Mouse (Mus musculus) liver, adult (tissue): Measurements from ENCODE around the gene Zfhx3.

ENCODE experiments used
- GATA4 ChIP-seq: IDR thresholded peaks from 2 replicates; pipeline ENCODE4 v1.6.1; 2014; ENCODE audit warnings: mild to moderate bottlenecking, low read length; ENCODE audit not compliant: insufficient replicate concordance

Zfhx3 gene

DNA sequence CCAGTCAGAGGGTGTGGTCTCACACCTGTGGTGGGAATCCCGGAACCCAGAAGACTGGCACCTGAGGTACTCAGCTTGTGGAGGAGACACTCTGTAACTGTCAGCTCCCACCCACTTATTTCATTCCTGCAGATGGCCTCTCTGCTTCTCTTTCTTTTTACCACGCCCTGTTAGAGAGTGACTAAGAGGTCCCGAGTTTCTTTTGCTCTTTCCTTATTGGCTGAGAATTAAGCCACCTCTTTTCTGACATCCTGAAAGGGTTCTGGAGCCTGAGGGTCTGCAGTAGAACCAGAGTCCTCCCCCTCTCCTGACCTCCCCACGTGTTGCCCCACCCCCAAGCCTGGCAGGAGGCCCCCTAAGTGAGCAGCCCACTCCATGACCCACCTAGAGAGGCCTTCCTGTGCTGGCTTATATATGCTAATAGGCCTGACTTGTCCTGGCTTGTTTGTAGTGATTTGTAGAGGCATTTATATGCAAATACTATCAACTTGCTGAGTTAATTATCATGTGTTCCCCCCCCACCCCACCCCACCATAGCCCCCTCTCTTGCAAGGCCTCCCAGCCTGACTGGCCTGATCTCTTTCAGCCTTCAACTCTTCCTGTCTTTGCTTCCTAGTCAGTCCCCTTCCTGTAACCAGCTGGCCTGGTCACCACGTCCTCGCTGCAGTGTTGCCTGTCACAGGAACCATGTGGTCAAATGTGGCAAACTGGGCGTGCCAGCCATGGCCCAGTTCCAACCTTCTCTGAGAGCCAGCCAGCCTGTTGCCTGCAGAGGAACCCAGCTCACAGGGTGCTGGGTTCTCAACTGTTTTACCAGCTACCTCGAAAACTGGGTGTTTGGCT, 780.4 kb downstream of the Zfhx3 start:
- no peak for TF ChIP-seq GATA4

DNA sequence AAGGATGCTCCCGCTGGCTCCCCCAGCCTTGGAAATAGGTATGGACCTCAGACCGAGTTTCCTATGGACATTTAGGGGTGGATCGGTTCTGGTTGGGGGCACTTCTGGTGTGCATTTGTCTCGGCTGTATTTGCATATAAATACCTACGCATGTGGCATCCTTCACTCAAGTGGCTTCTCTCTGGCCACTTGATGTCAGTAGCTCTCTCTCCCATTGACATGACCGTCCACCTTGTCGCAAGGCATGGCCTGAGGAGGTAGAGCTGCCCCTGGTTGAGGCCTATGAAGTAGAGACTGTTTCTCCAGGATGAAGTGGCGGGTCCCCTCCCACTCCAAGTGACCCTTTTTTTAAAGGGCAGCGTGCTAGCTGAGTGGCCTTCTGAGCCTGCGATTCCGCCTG, 781.2 kb downstream of the Zfhx3 start:
- no peak for TF ChIP-seq GATA4

DNA sequence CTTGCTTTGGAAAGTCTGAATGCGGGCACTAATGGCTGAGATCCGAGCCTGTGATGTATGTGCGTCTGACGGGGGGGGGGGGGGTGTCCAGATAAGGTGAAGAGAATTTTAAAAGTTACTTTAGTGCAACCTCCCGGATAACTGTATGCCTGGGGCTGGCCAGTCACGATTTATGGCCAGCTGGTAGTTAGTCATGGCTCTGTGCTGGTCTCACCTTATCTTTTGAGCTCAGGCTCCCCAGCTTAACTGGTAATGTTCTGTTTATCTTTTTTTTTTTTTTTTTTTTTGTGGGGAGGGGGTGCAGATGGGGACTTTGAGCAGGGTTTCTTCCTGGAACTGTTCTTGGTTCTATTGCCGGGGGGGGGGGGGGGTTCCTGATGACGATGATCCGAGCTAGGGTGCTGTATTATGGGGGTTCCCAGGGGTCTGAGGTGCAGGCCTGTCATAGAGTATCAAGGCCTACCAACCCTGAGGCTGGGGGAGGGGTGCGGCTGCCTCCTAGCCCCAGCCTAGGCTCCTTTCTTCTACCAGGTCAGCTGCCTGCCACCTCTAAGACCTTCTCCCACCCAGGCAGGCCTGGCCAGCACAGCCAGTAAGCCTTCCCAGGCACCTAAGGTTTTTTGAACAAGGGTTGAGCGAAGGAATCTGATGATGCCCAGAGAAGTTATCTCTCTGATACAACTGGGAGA, 782.5 kb downstream of the Zfhx3 start:
- TF ChIP-seq GATA4: no peak

DNA sequence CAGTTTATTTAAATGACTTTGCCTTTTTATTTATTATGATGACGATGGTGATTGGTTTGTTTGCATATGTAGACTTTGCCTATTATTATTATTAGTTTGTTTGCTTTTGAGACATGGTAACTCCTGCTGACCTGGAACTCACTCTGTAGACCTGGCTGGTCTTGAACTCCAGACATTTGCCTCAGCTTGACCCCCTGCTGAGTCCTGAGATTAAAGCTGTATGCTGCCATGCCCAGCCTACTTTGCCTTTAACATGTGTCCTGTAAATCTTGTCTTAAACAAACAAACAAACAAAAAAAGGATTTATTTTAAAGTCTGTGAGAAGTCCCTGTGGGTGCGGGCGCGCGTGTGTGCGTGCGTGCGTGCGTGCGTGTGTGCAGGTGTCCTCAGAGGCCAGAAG, 783.2 kb downstream of the Zfhx3 start:
- no peak for TF ChIP-seq GATA4

DNA sequence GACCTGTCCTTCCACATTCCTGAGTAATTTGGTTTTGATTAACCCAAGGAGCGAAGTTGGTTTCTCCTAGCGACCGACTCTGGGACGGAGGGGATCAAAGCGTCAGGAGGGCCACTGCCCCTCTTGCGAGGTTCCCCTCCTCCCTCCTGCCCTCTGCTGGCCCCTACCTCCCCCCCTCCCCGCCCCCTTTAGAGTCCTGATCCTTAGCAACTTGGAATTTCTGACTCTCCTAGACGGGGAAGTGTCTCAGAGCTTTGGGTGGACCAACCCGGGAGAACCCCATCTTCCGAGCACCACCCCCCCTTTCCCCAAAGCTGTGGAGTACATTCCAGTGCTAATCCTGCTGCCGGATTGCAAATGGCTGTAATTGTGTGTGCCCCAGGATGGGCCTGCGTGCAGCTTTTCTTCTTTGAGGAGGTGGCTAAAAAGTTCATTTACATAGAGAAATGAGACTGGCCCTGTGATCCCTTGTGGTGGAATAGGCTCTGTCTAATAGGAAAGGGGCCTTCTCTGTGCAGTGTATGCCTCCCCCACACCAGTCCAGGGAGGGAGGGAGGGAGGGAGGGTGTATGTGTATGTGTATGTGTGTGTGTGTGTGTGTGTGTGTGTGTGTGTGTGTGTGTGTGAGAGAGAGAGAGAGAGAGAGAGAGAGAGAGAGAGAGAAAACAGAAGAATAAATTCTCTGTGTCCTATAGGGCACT, 784.2 kb downstream of the Zfhx3 start:
- no peak for TF ChIP-seq GATA4

DNA sequence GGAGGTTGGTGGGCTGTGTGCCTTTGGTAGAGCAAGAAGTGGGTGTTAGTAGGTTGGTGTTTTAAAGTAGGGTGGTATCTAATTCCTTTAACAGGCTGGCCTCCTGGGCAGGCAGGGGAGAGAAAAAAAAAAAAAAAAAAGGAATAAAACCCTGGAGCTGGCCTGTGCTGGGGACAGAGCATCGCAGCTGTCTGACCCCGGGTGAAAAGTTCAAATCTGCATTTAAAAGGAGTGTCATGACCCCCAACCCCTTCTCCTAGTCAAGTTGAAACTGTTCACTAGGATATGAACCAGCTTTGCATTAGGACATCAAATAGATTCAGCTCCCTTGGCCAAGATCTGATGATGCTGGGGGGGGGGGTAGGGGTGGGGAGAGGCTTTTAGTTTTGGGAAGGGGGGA, 786.7 kb downstream of the Zfhx3 start:
- TF ChIP-seq GATA4: no peak

DNA sequence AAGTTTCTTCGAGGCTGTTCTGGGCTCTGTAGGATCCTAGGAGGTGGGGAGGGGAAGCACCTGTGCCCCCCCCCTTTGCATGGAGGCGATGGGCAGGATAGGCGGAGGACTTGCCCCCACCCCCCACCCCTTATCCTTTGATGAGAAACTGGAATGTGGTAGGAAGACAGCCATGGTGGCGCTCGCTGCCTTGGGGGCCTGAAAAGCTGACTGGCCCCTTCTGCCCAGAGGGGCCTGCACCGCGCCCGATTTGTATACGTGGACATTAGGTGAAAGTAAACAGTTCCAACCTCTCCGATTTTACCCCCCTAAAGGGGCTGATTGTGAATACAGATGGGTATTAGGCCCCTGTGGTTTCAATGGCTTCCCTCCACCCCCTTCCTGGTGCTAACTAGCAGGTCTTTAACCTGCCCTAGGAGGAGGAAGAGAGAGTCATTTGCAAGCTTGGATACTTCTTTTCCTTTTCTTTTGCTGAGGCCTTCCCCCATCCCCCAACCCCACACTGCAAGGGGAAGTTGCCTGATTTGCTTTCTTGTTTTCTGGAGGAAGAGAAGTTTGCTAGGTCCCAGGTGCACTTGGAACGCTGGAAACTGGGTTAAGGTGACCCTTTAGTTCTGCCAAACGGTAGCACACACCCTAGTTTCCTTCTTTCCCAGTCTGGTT, 787.4 kb downstream of the Zfhx3 start:
- no peak for TF ChIP-seq GATA4

DNA sequence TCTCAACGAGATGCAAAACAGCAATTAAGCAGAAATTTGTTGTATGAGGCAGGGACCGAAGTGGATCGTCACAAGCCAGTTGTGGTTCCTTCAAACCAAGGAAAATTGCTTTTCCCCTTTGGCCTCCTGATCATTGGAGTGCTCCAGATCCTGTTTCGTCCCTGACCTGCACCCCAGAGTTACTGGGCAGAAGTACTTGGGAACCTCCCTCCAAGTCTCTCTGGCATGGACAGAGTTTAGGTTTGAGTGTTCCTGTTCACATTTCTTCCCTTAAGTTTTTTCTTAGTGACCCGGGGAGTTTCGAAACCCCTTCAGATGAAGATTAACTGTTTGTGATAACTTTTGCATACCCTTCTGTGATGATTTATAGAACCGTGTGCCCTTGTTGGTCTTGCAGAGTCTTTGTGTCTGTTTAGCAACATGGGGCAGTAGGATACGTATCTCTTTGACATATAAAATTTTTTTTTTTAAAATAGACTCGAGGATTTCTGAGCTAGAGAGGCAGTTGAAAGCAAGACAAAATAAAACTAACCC, 788.5 kb downstream of the Zfhx3 start:
- TF ChIP-seq GATA4: no peak

DNA sequence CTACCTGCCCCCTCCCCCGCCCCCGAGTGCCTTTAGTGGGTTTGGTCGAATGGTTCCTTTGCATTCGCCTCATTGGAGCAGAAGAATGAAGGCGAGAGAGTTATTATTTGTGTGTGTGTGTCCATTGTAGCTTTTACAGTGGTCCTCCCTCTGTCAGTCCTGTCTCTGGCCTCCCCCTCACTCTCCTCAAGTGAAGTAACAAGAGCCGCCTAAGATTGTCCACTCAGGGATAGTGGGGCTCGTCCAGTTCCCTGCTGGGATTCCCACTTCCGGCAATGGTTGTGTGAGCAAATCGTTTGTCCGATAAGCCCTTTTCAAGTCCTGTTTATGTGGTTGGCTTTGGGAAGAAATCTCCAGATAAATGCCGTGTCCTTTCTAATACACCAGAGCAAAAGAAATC, 790.1 kb downstream of the Zfhx3 start:
- TF ChIP-seq GATA4: no peak

DNA sequence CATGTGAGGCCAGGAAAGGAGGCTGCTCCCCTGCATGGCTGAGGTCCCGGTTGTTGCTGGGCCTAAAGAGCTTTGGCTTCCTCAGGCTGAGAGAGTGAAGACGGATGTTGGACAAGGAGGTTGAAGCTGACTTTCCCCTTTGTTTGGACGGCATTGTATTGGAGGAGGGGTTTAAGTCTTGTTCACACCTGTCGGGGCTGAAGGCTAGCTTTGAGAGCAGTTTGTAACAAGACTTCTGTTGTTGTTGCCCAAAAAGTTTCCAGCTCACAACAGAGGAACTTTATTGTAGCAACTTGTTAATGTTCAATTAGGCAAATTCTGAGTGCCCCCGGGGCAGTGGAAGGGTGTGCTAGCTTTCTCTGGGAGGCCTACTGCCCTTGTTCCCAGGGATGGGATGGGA, 790.9 kb downstream of the Zfhx3 start:
- TF ChIP-seq GATA4: no peak

DNA sequence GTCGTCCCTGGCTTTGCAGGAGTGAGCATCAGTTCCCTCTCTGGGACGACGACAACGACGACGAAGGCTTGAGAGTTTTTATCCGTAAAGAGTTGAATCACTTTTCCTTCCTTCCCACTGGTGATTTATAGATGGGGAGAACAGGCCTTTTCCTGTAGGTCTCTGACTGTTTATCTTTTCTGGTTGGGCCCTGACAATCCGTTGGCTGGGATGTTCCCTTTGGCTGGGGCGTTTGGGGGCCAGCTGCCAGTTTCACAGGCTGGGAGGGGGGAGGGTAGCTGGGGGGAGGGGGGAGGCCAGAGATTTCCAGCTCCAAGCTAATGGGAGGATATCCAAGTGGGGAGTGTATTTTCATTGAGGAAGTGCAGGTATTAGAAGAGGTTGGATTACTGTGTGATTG, 794.0 kb downstream of the Zfhx3 start:
- peak; percentile 13; the same call in 1 of the 2 replicates for TF ChIP-seq GATA4

DNA sequence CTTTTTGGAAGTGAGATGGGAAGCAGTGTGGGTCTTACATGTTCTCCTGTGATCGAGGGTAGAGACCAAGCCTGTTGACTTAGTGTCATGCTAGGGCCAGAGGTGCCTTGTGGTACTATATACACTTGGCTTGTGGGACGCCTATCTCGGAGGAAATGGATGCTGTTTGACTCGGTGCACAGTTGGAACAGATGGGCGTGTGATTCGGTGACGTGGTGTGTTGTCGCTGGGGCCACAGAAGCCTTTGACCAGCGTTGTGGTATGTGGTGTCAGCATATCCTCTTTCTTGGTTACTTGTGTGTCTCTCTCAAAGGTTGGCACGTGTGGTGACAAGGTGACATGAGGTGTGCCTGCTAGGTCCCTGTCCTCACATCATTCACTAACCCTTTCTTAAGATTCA, 795.7 kb downstream of the Zfhx3 start:
- no peak for TF ChIP-seq GATA4

DNA sequence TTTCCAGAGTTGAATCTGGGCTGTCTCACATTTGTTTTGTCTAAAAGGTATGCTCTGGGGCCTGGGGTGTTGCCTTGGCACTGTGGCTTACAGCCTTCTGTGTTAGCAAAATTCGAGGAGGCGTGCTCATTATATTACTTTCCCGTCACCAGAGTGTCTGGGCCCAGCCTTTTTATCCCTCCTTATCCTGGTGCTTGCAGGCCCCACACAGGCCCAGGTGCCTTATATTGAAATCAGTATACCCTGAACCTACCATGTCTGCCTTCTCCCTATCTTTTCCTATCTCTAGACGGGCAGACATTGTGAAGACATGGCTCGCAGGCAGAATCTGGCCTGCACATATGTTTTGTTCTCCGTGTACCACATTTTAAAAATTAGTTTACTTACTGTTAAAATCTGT, 797.1 kb downstream of the Zfhx3 start:
- no peak for TF ChIP-seq GATA4

DNA sequence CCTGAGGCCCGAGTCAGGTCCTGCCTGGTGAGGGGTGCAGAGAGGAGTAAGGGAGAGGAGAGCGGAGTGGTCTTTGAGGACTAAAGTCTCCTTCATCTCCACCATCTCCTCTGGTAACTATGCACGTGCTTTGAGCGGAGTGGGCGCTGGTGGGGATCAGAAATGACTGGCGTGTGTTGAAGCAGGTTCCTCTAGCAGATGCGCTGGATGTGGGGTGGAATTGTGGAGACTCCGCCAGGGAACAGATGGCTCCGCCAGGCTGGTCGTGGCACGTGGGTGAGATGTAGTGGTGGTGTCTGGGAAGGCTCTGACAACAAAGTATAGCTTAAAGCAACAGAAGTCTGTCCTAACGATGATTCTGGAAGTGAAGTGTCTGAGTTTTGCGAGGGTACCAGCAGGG, 798.0 kb downstream of the Zfhx3 start:
- TF ChIP-seq GATA4: no peak

DNA sequence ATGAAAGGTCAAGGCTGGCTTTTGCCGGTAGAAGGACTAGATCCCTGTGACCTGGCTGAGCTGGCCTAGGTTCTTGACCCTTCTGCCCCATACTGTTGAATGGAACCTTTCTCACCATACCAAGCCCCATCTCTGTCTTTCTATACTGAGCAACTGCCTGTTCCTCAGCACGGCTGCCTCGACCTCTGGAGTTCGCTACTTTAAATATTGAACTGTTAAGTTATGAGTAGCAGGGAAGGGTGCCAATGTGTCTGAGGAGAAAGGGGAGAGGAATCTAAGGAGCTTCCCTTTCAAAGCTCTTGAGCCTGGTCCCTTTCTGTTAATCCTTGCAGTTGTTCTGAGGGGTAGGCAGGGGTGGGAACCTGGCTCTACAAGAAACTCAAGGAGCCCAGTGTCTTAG, 799.2 kb downstream of the Zfhx3 start:
- no peak for TF ChIP-seq GATA4

DNA sequence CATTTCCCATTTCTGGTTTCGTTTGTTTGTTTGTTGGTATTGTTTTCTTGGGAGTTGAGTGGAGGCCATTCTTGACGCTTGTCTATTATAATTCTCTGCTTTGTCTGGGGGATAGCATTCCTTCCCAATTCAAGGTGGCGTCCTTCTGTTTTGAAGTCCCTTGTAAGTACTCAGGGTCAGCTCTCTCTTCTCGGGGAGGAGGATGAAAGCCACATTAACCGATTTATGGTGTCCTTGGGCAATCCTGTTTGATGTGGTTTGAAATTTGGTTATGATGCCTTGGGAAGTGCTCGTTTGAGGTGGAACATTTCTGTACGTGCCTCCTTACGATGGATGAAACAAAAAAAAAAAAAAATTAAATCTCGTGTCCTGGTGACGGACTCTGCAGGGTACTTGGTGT, 800.0 kb downstream of the Zfhx3 start:
- TF ChIP-seq GATA4: no peak

DNA sequence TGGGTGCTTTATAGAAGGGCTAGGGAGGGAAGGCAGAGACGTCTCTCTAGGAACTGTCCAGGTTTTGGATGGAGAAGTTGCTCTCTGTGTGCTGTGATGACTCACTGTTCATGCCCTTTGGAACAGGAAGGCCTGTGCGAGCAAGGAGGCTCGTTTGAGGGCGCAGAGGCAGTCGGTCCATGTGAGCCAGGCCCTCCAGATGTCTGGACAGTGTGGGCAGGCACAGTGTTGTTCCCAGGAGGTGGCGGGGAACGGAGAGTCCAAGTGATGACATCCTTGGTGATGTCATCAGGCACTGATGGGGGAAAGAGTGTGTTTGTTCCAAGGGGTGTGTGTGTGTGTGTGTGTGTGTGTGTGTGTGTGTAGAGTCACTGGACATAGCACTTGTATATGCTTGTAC, 800.8 kb downstream of the Zfhx3 start:
- no peak for TF ChIP-seq GATA4
